In the genomic region with DNA sequence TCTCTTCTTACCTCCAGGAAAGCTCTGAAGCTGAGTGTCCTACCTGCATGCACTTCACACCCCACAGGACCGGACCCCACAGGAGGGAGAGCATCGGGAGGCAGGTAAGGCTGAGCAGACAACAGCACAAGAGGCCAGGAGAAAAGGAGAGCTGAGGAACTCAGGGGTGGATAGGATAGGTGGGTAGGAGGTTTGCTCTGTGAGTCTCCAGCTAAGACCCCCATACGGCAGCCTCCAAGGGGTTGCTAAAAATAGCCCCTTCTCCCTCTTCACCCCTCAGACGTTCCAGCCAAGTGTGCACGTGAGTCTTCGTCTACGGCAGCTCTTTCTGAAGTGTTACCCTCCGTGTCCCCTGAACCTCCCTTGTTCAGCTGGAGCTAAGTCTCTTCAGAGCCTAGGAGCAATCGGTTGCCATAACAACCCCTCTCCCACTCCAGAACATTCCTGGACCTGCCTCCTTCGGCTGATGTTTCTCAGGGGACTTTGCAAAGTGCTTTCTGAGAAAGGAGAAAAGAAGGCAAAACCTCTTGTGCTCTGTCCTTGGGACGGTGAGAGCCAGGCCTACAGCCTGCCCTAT, we compare ENCODE assay signal across 13 mouse cellular contexts.
DNase-seq lines count a peak whose midpoint lies in the region; ATAC-seq and TF ChIP-seq lines count a peak whose summit lies in the region.
"Had no signal": no experiment of that assay in that cellular context is flagged by ENCODE, and none has a peak within 500 bp of the region (broad histone marks: within the 10 kb centered on the region; RNA-seq: fewer than 3 reads in every experiment).

No protein-coding gene starts in this region.

- H3K27me3 ChIP-seq in hindbrain, embryonic 10.5 days (ENCODE audit: insufficient read depth, poor library complexity, severe bottlenecking), result no peaks in the 10 kb centered on the region
- H3K27me3 ChIP-seq in hindbrain, embryonic 12.5 days, result no peaks in the 10 kb centered on the region
- H3K27me3 ChIP-seq in forebrain, embryonic 14.5 days (replicated peaks; ENCODE audit: control insufficient read depth, insufficient read depth, low read length), result no peaks in the 10 kb centered on the region
- no peaks in the 10 kb centered on the region for H3K27me3 ChIP-seq in lung, postnatal 0 days (replicated peaks; ENCODE audit: insufficient read depth, low read length)
- H3K27me3 ChIP-seq: limb, embryonic 12.5 days had no signal

- DNase-seq in hindbrain, embryonic 10.5 days (ENCODE audit: low spot score), result no peak
- DNase-seq in forebrain, embryonic 14.5 days (ENCODE audit: low spot score), result peak; percentile 65
- DNase-seq in left cerebral cortex, adult 2 months (ENCODE audit: extremely low spot score in 1 of 2, low spot score in 2 of 2), result peak; percentile 23 to 42
- no peak for DNase-seq in lung, postnatal 0 days (ENCODE audit: low spot score)
- no peak for DNase-seq in ovary, adult 18-20 months (ENCODE audit: low spot score)
- DNase-seq: adrenal gland, postnatal 25 days; cerebellum, postnatal 10 days; kidney, adult 9 months had no signal

- ATAC-seq in hindbrain, embryonic 12.5 days (ENCODE audit: low FRiP score), result no peak
- no peak for ATAC-seq in forebrain, embryonic 14.5 days
- ATAC-seq in lung, postnatal 0 days, result no peak
- no peak for ATAC-seq in erythroblast, adult 5-6 weeks (replicated peaks; ENCODE audit: low FRiP score, poor library complexity, severe bottlenecking)

- no peak overlapping the region for H3K9ac ChIP-seq in hindbrain, embryonic 12.5 days
- no peak overlapping the region for H3K9ac ChIP-seq in forebrain, embryonic 14.5 days (ENCODE audit: low read length)
- H3K9ac ChIP-seq in lung, postnatal 0 days (replicated peaks; ENCODE audit: low read depth), result no peak overlapping the region
- H3K9ac ChIP-seq: limb, embryonic 12.5 days had no signal

- no peak for TF ChIP-seq POLR2A in olfactory bulb, adult 2 months (IDR thresholded peaks at IDR 0.05; ENCODE audit: insufficient read depth, low read depth, low read length)

- H3K4me3 ChIP-seq in hindbrain, embryonic 10.5 days, result no peak overlapping the region
- no peak overlapping the region for H3K4me3 ChIP-seq in hindbrain, embryonic 12.5 days
- H3K4me3 ChIP-seq in forebrain, embryonic 14.5 days (ENCODE audit: low read depth, low read length), result no peak overlapping the region
- H3K4me3 ChIP-seq in left cerebral cortex, adult 2 months, result no peak overlapping the region
- H3K4me3 ChIP-seq in olfactory bulb, adult 2 months (ENCODE audit: insufficient read depth, low read depth, low read length), result no peak overlapping the region
- H3K4me3 ChIP-seq in lung, postnatal 0 days (ENCODE audit: low read depth, low read length), result no peak overlapping the region
- H3K4me3 ChIP-seq: limb, embryonic 12.5 days had no signal

- H3K9me3 ChIP-seq in hindbrain, embryonic 10.5 days, result no peaks in the 10 kb centered on the region
- H3K9me3 ChIP-seq in hindbrain, embryonic 12.5 days (replicated peaks), result no peaks in the 10 kb centered on the region
- H3K9me3 ChIP-seq in forebrain, embryonic 14.5 days (replicated peaks; ENCODE audit: control insufficient read depth, low read length), result no peaks in the 10 kb centered on the region
- H3K9me3 ChIP-seq in lung, postnatal 0 days (ENCODE audit: low read length), result no peaks in the 10 kb centered on the region
- H3K9me3 ChIP-seq: limb, embryonic 12.5 days had no signal

- no peaks in the 10 kb centered on the region for H3K36me3 ChIP-seq in hindbrain, embryonic 10.5 days
- H3K36me3 ChIP-seq in hindbrain, embryonic 12.5 days, result no peaks in the 10 kb centered on the region
- H3K36me3 ChIP-seq in forebrain, embryonic 14.5 days (ENCODE audit: control insufficient read depth, insufficient read depth, low read length), result no peaks in the 10 kb centered on the region
- no peaks in the 10 kb centered on the region for H3K36me3 ChIP-seq in lung, postnatal 0 days (ENCODE audit: insufficient read depth, low read length)
- H3K36me3 ChIP-seq: limb, embryonic 12.5 days had no signal

- no peak for TF ChIP-seq CTCF in left cerebral cortex, adult 2 months (IDR thresholded peaks at IDR 0.05)
- TF ChIP-seq CTCF in olfactory bulb, adult 2 months (IDR thresholded peaks at IDR 0.05; ENCODE audit: insufficient read depth, low read depth, low read length), result no peak
- TF ChIP-seq CTCF in lung, postnatal 0 days (IDR thresholded peaks at IDR 0.05), result no peak

- peak overlapping the region; percentile 50; the same call in 1 of the 2 replicates for H3K27ac ChIP-seq in hindbrain, embryonic 10.5 days
- H3K27ac ChIP-seq in hindbrain, embryonic 12.5 days, result no peak overlapping the region
- no peak overlapping the region for H3K27ac ChIP-seq in forebrain, embryonic 14.5 days (ENCODE audit: low read depth, low read length)
- H3K27ac ChIP-seq in left cerebral cortex, adult 2 months, result no peak overlapping the region
- H3K27ac ChIP-seq in olfactory bulb, adult 2 months (ENCODE audit: insufficient read depth, low read depth, low read length), result 0 out of 2 replicates have a peak overlapping the region, but pooled peaks have one; percentile 18
- no peak overlapping the region for H3K27ac ChIP-seq in lung, postnatal 0 days (ENCODE audit: low read length)
- H3K27ac ChIP-seq: limb, embryonic 12.5 days; macrophage had no signal

- H3K4me2 ChIP-seq in hindbrain, embryonic 12.5 days (replicated peaks), result no peak overlapping the region
- H3K4me2 ChIP-seq in forebrain, embryonic 14.5 days (ENCODE audit: low read length), result no peak overlapping the region
- H3K4me2 ChIP-seq in lung, postnatal 0 days (replicated peaks; ENCODE audit: low read depth, low read length), result no peak overlapping the region
- H3K4me2 ChIP-seq: limb, embryonic 12.5 days had no signal

- peaks cover 21% of the 10 kb centered on the region for H3K4me1 ChIP-seq in hindbrain, embryonic 10.5 days (replicated peaks)
- H3K4me1 ChIP-seq in hindbrain, embryonic 12.5 days, result peaks cover 14% of the 10 kb centered on the region
- 0 out of 2 replicates have a peak, but pooled peaks cover 3% of the 10 kb centered on the region for H3K4me1 ChIP-seq in forebrain, embryonic 14.5 days (ENCODE audit: control insufficient read depth, insufficient read depth, low read length)
- peaks cover 29% of the 10 kb centered on the region for H3K4me1 ChIP-seq in olfactory bulb, adult 2 months (ENCODE audit: control insufficient read depth, insufficient read depth, low read length)
- H3K4me1 ChIP-seq in lung, postnatal 0 days (ENCODE audit: insufficient read depth, low read depth, low read length), result no peaks in the 10 kb centered on the region

- TF ChIP-seq EP300 in lung, postnatal 0 days (IDR thresholded peaks at IDR 0.05), result no peak

- 59% methylated on average over 11 of the region's 11 CpGs for WGBS in hindbrain, embryonic 10.5 days
- 56% methylated on average over 11 of the region's 11 CpGs for WGBS in hindbrain, embryonic 12.5 days
- WGBS in forebrain, embryonic 14.5 days, result 42% methylated on average over 11 of the region's 11 CpGs
- 28% methylated on average over 11 of the region's 11 CpGs for WGBS in olfactory bulb, adult 2 months
- 52% methylated on average over 11 of the region's 11 CpGs for WGBS in lung, postnatal 0 days

- intact Hi-C loops in left cerebral cortex, adult 2 months (cut with DNase I), result no loop called here

Comparison
In these comparisons a context has a peak if more than half of its experiments do, and no peak if none do; other contexts are left out.
1. H3K27ac ChIP-seq: peak in hindbrain, embryonic 10.5 days (single experiment) and olfactory bulb, adult 2 months (single experiment); none in hindbrain, embryonic 12.5 days (single experiment), forebrain, embryonic 14.5 days (single experiment), left cerebral cortex, adult 2 months (single experiment) and lung, postnatal 0 days (single experiment).
2. DNase-seq: peak in forebrain, embryonic 14.5 days (single experiment) and left cerebral cortex, adult 2 months (2 of 2); none in hindbrain, embryonic 10.5 days (single experiment), lung, postnatal 0 days (single experiment) and ovary, adult 18-20 months (single experiment).